Mouse (Mus musculus): ENCODE results near the gene H2-Ob.

DNA sequence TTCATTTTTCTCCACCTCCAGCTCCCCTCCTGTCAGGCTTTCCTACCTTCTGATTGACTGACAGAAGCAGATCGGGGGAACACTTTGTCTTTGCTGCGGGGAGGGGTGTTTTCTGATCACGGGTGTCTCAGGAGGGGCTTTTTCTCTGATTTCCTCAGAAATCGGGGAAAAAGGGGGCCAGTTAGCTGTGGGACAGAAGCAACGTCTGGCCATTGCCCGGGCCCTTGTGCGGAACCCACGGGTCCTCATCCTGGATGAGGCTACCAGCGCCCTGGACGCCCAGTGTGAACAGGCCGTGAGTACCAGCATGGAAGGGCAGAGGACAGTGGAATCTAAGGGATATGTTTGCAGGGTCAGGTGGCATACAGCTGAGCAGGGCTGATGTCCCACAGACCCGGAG is 23.5 kb upstream of the H2-Ob start:
- no peak for TF ChIP-seq CTCF (IDR thresholded peaks at IDR 0.05; ENCODE audit: extremely low read depth, insufficient read depth, insufficient read length, insufficient replicate concordance)
- no peak for TF ChIP-seq POLR2A (IDR thresholded peaks at IDR 0.05; ENCODE audit: low read depth, low read length)
